Mouse (Mus musculus) heart, adult 8-10 months (tissue): ENCODE measurements around the gene Tiparp. TPM values are rescaled to one million over a fixed set of nuclear protein-coding genes. Genes with fewer than 3 reads are reported as not detected.
A peak's percentile ranks its signal among the peaks of the same experiment; 100 is the strongest.

Experiments
- DNase-seq: peaks from one replicate; pipeline ENCODE4 v3.0.0; 2022; ENCODE audit warnings: low spot score
- total RNA-seq, 4 experiments: library from RNA; stranded (reverse); gene quantifications; 2 replicates each; pipeline ENCODE4 v1.2.4; 2022

Gene Tiparp
- total RNA-seq, 4 experiments from 2014 or later: 8.0 to 11.8 (median 9.0) TPM

DNA sequence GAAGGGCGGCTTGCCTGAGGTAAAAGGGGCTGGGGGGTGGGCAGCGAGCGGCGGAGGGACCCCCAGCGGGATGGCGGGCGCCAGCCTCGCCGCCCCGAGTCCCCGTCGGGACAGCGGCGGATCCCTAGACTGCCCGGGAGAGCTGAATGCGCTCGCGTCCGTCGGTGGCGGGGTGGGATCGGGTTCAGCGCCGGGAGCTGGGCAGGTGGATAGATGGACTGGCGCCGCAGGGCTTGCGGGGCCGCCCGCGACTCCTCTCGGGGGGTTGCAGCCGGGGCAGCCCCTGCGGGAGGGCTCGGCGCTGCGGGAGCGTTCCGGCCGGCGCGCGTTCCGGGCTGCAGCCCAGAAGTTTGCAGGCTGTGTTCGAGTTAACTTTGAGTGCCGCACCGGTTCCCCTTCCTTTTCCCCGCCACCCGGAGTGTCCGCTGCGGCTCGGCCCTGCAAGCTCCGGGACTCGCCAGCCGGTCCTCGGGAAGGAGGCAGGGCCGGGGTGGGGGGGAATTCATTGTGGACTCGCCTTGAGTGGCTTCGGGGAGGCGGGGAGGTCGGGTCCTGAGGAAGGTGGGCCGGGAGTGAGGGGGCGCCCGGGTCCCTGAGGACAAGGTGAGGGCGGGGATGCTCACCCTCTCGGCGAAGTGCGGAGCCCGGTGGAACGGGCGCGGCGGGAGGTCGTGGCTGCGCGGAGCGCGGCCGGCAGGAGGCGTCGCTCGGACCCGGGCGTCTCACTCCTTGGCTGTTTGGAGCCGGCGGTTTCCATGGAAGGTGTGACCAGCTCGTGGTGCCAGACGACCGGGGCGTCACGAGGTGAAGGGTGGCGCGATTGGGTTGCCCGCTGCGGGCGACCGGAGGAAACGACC is 632 bp downstream of the Tiparp start:
- peak; percentile 65 for DNase-seq

DNA sequence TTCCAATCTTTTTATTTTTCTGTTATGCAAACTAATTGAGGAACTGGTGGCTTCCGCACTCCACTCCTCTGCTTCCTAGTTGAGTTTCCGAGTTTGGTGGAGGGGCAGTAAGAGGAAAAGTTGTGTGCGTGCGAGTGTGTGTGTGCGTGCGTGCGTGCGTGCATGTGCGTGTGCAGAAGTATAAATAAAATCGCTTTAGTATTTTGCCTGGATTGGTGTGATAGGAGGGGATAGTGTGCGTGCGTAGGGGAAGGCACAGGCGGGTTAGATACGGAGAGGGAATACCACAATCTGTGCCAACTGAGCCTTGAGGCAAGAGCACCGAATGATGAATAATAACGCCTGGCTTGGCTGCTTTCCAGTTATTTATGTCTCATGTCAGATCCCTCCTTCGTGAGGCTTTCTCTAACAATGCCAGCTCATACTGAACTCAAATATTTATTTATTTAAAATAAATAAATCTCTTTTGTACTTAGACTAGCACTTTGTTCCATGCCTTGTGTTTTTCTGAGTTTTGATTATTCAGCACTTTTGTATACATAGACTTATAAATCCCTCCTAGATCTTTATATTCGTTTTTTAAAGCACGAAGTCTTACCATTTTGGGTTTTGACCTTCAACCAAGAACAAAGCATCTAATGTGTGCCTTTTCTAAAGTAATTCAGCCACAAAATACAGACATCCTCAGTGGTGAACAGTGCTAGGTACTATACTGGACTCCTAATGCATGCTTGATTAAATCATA is 1.4 kb downstream of the Tiparp start:
- peak; percentile 29 for DNase-seq

DNA sequence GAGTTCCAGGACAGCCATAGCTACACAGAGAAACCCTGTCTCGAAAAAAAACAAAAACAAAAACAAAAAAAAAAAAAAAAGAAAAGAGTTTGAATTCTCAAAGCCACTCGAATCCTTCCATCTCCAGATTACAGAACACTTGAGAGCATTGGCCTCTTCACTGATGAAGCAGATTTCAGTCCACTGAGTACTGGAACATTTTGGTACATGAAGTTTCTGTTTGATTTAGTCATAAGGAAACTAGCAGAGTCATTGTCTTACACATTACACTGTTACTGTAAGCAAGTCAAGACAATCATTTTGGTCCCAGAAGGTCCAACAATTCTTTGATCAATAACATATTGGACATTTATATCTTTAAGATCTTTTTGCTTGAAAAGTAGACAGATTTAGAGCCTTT is 4.8 kb downstream of the Tiparp start:
- DNase-seq: no peak

DNA sequence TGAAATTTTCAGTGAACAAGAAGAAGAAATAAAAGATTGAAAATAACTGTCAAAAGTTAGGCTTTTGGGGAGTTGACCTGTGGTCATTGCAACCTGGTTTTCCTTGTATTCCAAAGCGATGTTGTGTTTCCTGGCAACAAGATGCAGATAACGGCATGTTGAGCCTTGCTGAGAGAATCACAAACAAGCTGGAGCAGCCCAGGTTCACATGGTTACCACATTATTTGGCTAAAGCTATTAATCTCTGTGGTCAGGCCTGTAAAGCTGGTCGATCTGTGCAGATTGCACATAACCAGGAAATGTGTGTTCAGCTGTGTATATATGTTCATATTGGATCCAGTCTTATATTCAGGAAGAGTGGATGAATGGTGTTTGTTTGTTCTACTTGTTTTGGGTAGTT is 5.4 kb downstream of the Tiparp start:
- DNase-seq: no peak

DNA sequence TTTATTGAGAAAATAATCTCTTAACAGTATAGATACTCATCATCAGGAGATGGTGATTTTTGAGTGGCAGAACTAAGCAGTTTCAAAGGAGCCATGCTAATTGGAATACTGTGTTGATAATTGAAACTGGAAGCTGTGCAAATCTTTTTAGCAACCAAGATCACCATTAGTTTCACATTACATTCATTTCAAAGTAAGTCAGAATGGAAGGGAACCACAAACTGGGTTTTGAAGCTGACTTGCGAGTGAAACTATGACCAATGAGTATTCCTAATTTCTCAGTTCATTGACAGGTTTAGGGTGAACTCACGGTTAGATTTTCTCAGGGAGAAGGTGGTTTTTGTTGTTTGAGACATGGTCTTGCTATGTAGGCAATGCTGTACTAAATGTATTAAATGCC is 6.3 kb downstream of the Tiparp start:
- no peak for DNase-seq

DNA sequence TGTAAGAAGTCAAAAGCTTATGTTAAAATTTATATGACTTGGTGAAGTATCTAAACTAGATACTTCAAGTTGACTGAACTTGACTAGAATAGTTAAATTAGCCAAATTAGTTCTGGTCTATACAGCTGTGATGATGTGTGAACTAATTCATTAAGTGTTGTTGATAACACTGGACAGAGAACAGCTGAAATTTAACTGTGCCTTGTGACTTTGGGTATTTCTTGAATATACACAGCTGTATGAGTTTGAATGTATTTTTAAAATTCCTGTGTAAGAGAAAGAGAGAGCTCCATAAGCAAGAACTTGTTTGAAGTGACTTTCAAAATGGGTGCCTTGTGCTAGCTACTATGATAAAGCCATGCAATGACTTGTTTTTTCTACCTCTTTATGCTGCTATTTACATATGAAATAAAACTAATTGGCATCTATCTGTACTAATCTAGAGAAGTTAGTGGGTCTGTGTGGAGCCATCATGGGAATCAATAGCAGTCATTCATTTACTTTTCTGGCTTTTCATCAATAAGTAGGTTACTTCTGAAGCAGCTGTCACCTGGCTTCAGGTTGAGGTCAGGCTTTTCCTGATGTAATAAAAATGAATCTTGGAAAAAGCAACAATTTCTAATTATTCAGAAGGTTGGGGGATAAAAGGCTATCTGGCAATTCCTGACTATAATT is 7.0 kb downstream of the Tiparp start:
- no peak for DNase-seq

DNA sequence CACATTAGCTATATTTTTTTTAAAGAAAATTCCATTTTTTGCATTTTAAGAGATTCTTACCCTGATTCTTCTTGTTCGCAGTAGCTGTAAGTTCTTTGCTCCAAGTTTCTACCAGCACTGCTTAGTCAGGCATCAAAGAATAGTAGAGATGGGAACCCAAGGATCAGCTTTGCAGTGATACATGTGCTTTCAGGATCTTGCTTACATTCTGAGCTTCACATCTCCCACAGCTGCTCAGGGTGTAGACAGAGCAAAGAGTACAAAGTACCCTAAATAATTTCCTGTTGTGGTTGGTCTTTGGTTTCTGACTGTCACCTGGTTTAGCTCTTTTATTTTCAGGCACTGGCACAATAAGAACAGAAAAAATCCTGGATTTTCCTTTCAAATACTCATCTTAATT is 9.1 kb downstream of the Tiparp start:
- DNase-seq: no peak

DNA sequence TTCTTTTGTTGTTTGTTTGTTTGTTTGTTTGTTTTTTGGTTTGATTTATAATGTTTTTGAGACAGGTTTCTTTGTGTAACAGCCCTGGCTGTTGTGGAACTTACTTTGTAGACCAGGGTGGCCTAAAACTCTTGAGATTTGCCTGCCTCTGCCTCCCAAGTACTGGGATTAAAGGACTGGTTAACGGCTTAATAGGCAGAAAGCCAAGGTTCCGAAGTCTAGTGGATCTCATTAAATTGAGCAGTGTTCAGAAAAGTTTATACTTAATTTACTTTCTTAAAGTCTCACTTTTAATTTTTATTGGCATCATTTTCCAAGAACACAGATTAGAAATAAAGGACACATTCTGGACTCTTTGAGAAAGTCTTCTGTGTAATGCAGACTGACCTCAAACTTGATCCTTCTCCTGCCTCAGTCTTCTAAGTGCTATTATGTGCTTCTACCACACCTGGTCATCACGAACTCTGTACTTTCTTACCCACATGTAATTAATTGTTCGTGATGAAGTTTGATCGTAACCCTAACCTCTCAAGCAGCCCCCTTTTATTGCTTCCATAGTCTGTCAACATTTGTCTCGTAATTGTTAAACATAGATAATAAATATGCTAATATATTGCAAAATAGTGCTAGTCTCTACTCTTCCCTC is 12.8 kb downstream of the Tiparp start:
- no peak for DNase-seq

DNA sequence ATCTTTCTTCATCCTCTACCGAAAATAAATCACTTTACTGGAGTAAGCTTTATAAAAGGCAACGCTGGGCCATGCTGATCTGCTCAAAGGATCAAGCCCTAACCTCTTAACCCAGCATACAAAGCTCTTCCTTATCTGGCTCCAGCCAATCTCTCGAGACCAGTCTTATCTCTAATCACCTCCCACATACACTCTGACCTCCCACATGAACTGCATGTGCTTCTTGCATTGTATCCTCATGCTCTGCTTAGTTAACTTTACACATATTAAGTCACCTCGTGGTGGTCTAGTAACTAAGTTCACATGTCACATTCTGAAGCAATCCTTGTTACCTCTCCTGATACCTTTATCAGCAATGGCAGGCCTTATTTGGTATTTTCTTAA is 13.3 kb downstream of the Tiparp start:
- no peak for DNase-seq

DNA sequence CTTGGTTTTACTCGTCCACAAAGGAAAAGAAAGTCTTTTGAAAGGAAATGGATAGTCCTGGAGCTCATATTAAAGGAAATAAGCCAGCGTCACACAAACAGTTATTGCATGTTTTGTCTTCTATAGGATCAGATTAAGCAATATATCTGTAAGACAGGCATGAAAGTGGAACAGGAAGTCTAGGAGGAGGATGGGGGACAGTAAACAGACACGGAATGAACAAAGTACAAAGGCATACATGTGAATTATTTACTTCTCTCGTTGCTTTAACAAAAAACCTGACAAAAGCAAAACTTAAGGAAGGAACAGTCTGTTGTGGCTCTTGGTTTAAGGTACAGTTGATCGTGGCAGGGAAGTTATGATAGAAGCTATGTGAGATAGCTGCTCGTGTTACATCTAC is 21.6 kb downstream of the Tiparp start:
- DNase-seq: no peak

DNA sequence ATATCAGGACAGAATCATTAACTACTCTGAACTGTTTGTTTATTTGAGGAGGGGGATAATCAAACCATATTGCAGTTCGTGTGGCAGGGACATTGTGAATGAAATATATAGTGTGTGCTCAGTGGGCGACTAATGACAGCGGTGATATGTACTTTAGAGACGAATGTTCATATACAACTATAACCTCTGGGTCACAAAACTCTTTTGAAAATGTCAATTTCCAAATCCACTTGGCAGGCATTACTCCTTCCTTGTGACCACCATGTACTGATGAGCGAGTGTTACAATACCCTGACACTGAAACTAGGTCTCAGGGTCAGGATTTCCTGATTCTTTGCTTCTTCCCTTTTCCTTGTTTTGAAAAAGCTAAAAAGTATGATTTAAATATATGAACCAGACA is 22.9 kb downstream of the Tiparp start:
- no peak for DNase-seq

DNA sequence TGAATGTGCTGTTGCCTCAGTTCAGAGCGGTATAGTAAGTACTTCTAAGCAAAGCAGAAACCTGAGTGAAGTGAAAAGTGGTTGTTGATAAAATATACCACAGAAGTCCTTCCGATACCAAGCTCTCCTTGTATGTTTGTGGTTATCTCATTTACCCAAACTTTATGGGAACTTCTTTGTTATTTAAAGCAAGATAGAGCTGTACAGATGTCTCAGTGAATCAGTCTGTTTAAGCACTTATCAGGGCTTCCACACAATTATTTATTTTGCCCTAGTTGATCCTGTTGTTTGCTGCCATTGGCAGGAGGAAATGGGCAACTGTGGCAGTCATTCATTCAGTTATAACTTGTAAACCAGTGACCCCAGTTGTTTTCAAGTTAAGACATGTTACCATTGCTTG is 26.4 kb downstream of the Tiparp start:
- no peak for DNase-seq

DNA sequence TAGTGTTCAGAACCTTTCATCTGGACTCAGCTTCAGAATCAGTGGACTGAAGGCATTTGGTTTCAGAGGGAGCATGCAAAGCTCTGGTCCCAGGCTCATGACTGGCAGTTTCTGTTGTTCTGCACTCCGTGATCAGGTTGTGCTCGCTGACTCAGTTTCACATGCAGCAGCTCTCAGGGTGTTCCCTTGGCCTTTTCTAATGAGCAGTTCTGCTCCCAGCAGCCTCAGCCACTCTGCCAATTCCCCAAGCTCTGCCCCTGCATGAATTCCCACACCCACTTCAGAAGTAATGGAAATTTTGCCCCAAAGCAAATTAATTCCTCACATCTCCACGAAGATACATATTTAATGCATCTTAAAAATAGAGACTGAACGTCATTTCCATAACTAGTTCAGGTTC is 30.5 kb downstream of the Tiparp start:
- no peak for DNase-seq

DNA sequence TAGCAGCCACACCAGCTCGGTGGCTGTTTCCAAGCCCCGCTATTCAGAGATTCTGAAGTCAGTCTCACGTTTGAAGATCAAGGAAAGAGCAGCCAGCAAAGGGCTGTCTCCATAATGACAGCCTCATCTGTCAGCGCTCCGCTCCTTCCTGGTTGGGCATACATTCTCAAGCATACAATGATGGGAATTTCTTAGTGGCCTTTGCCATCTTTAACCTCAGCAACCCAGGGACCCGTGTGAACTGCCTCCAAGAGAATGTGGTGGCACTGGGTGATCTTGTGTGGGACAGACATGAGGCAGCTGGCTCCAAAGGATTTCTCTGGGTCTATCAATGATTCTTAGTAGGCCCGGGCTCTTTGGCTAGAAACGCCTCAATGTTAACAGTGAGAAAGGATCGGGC is 34.0 kb downstream of the Tiparp start:
- DNase-seq: no peak

DNA sequence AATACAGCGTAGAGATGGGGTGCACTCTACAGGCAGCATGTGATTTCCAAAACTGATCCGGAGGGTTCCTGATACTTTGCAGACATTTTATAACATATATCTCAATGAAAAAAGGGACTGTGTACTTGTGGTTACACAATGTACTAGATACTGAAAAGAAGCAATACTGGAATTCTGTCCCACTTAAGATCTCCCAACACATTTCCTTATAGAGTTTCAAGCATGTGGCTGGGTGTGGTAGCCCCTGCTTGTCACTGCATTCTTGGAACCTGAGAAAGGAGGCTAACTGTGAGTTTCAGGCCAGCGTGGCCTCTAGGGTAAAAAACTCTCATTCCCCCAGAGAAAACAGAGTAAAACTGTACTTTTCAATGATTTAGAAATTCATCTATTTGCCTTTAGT is 34.5 kb downstream of the Tiparp start:
- peak; percentile 11 for DNase-seq

DNA sequence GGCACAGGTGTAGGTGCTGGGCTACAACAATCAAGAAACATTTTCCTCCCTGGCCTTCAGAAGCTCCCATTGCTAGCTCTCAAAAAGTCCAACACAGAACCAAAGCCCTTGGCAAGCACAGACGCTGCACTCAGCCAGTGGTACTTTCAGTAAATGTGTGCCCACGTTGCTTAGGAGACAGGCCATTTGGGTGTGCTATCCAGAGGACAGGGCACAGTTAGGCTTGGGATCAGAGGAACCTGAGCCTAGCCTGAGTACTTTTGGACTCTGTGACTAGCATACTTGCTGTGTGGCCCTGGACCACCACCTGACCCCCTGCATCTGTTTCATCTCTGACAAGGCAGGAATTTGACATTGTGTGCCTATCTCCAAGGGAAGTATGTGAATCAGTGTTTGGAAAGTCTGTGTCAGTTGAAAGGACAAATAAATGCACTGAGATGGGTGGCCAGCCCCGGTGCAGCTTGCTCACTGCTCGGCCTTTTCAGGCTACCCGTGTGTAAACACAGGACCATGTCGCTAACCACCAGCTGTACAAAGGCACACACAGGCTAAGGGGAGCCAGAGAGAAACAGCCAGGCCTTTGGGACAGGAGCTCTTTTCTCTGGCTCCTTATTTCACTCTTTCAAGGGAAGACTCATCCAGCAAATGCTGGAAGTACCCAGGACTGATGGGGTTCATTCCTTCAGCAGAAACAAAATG is 35.9 kb downstream of the Tiparp start:
- DNase-seq: no peak

DNA sequence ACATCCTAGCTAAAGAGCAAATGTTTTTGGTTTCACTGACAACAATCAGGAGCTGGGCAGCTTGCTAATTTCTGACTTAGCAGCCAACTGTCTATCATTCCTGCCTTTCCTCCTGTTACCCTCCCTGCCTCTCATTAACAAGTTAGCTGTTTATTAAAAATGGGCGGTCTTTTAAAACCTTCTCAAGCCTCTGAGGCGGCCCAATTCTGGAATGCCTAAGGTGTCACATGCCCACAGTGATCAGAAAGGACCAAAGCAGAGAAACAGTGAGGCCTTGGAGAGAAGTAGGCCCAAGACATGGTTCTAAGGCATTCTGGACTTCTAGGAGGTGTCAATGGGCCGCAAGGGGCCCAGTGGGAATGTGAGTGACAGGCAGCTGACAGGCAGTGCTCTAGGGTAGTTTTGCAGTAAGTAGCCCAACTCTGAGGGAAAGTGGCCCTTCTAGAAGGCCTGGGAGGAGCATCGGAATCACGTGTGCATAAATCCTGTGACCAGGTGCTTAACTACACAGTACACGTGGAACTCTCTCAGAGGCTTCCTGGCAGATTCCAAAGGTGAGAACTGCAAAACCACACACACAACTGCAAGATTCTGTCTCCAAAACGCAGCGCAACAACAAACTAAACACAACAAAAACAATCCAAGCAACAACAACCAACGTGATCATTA is 37.6 kb downstream of the Tiparp start:
- no peak for DNase-seq

DNA sequence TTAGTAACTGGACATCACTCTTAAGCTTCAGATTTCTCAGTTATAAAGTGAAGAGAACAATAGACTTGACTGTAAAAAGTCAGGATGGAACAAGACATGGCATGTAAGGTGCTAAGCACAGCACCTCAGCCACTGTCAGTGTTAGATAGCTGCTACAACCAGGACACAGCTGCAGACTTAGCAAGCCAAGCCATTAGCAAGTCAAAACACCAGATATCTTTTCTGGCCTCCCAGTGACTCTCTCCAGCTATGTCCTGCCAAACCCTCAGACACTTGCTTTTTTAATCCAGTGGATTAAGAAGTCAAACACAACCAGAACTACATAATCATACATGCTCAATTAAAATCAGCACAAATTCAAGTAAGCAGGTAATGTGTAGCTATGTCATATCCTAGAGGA is 41.7 kb downstream of the Tiparp start:
- peak; percentile 31 for DNase-seq

DNA sequence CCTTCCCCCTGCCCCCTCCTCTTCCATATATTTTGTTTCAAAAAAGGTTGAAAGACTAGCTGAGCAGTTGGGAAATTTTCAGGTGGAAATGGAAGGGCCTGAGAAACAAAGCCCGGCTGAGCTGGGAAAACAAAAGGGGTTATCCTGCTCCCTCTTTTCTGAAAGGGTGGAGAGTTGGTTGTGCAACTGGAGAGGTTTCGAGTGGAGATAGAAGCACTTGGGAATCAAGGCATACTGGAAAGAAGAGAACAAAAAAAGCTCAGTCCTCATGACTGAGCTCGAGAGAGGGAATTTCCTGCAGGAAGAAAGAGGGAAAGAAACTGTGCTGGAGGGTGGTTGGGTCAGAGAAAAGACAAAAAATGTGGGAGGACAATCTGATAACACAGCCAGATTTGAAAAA is 45.3 kb downstream of the Tiparp start:
- DNase-seq: no peak

DNA sequence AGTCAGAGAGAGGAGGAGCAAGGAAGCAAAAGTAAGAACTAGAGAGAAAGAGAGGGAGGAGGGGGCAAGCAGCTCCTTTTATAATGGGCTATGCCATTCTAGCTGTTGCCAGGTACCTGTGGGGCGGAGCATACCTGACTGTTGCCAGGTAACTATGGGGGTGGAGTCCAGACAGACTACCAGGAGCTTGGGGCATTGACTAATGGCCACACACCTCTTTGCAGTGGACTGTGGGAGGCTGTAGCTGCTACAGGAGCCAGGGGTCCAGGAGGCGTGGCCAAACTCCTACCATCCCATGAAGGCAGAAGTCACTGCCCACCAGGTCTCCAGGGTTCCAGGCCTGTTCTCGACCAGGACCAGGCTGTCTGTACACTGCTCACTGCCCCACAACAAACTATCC is 49.4 kb downstream of the Tiparp start:
- no peak for DNase-seq
